Mouse (Mus musculus) cortical plate, adult 2 months (tissue): ENCODE measurements at regions not wholly inside any gene's neighbourhood (a gene's known extent, or its start where the extent isn't known, plus 50 kb on each side); places are given as distances from the start of the nearest gene placed in this dataset.

Source experiments
- CTCF ChIP-seq: fragments of 200-500 bp; IDR thresholded peaks from 2 replicates; pipeline ENCODE4 v1.5.1; 2011; ENCODE audit warnings: mild to moderate bottlenecking, control low read depth, low read length; ENCODE audit not compliant: insufficient read depth; ENCODE audit errors: extremely low read depth
- POLR2A ChIP-seq: fragments of 200-500 bp; IDR thresholded peaks from 2 replicates; pipeline ENCODE4 v1.6.1; 2011; ENCODE audit warnings: mild to moderate bottlenecking, low read length, control low read depth; ENCODE audit not compliant: insufficient read depth; ENCODE audit errors: extremely low read depth

DNA sequence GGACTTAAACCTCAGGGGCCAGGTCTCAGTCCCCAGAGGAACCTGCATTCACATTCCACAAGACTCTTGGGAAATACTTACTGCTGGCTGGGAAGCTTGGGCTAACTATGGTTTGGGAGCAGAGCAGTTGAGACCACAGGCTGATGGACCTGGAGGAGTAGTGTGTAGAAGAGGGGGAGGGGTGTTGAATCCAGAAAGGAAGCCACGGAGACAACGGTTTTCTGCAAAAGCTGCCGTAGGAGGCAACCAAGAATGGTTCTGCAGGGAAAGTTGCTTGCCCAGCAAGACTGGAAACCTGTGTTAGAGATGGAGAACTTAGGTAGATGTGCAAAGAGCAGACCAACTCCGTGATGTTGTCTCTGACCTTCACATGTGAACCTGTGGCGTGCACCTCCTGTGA is 156.7 kb upstream of the Lrfn2 start:
- TF ChIP-seq POLR2A (no peak), CTCF (no peak)
